Mouse (Mus musculus) embryo, embryonic 10 days (tissue): ENCODE data around the gene Tomm20l.
"Not testable (repeated sequence)": the region's sequence is repeated elsewhere in the genome, so short reads cannot be mapped to it uniquely, and the experiment has no call there.

ENCODE experiments used
- DNase-seq: peaks from one replicate; pipeline ENCODE4 v3.0.0-alpha.2; 2015; ENCODE audit warnings: low spot score

The Tomm20l gene

GRCm38 (mm10) chr12:71111331-71111730, at the start of gene Tomm20l:
TSS of gene Tomm20l (plus strand) at chr12:71111428.
- peak; percentile 48 for DNase-seq

- no peak for DNase-seq
Observed at GRCm38 (mm10) chr12:71069846-71070245, 41.4 kb upstream of the Tomm20l start.

- no peak for DNase-seq
Observed at GRCm38 (mm10) chr12:71072048-71072447, 39.2 kb upstream of the Tomm20l start.

GRCm38 (mm10) chr12:71073113-71073730, 38.0 kb upstream of the Tomm20l start:
- DNase-seq = peak; percentile 57

GRCm38 (mm10) chr12:71086331-71086730, 24.9 kb upstream of the Tomm20l start:
- DNase-seq = no peak

GRCm38 (mm10) chr12:71104275-71104674, 7.0 kb upstream of the Tomm20l start:
- DNase-seq = not testable (repeated sequence)

- no peak for DNase-seq
Observed at GRCm38 (mm10) chr12:71107216-71107771, 3.9 kb upstream of the Tomm20l start.

- DNase-seq = no peak
Observed at GRCm38 (mm10) chr12:71113074-71113473, 1.8 kb downstream of the Tomm20l start.

- peak; percentile 78 for DNase-seq
Observed at GRCm38 (mm10) chr12:71113675-71114288, 2.6 kb downstream of the Tomm20l start.

GRCm38 (mm10) chr12:71116411-71116810, 5.2 kb downstream of the Tomm20l start:
- DNase-seq = no peak

- DNase-seq = no peak
Observed at GRCm38 (mm10) chr12:71122731-71123130, 11.5 kb downstream of the Tomm20l start.

GRCm38 (mm10) chr12:71123286-71123685, 12.1 kb downstream of the Tomm20l start:
- no peak for DNase-seq

- no peak for DNase-seq
Observed at GRCm38 (mm10) chr12:71135581-71135980, 24.4 kb downstream of the Tomm20l start.

- peak; percentile 90 for DNase-seq
Observed at GRCm38 (mm10) chr12:71136130-71136973, 25.1 kb downstream of the Tomm20l start, which contains the start of the genes Timm9 and 2700049A03Rik. TSS of gene Timm9 (minus strand) at chr12:71136684. TSS of gene 2700049A03Rik (plus strand) at chr12:71136848.

- peak; percentile 92 for DNase-seq
Observed at GRCm38 (mm10) chr12:71136974-71137491, 25.8 kb downstream of the Tomm20l start.

GRCm38 (mm10) chr12:71137686-71138085, 26.5 kb downstream of the Tomm20l start:
- no peak for DNase-seq

- no peak for DNase-seq
Observed at GRCm38 (mm10) chr12:71139258-71139828, 28.1 kb downstream of the Tomm20l start.

GRCm38 (mm10) chr12:71141189-71141588, 30.0 kb downstream of the Tomm20l start:
- DNase-seq = no peak

- peak; percentile 22 for DNase-seq
Observed at GRCm38 (mm10) chr12:71147641-71148040, 36.4 kb downstream of the Tomm20l start.

- no peak for DNase-seq
Observed at GRCm38 (mm10) chr12:71148801-71149200, 37.6 kb downstream of the Tomm20l start.

GRCm38 (mm10) chr12:71149456-71149855, 38.2 kb downstream of the Tomm20l start:
- no peak for DNase-seq

- no peak for DNase-seq
Observed at GRCm38 (mm10) chr12:71150167-71150566, 38.9 kb downstream of the Tomm20l start.
